Mouse (Mus musculus): ENCODE results near the gene Fam196b. TPM values are rescaled to one million over a fixed set of nuclear protein-coding genes. Genes with fewer than 3 reads are reported as not detected.

Gene Fam196b
- polyA plus RNA-seq, 1 experiment from 2014 or later, result 2.0 TPM

DNA sequence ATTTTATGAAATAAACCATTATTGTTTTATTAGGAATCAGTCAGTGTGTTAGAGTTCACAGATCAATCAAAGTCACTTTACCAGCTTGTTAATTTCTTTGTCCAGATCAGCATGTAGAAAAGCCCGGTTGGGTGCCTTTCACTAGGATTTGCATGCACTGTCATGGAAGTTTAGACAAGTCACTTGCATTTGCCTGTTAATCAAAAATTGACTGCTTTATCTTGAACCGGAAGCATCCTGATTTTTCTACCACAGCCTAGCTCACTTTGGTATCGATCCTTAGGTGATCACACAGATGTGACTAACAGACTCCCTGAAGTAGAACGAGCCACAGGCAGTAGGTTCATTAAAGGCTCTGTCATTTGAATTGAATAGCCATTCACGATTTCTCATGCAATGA lies 761 bp downstream of the Fam196b start:
- peak overlapping the region; percentile 45 for H3K4me2 ChIP-seq (ENCODE audit: low read depth, low read length)
- H3K4me3 ChIP-seq (ENCODE audit: low read depth, low read length), result peak overlapping the region; percentile 30
- H3K27me3 ChIP-seq (ENCODE audit: control insufficient read depth, insufficient read depth, low read length), result no peaks in the 10 kb centered on the region
- H3K9me3 ChIP-seq (ENCODE audit: control insufficient read depth, low read length), result no peaks in the 10 kb centered on the region
- 5% methylated on average over 5 of the region's 5 CpGs for WGBS
- H3K9ac ChIP-seq (replicated peaks; ENCODE audit: low read depth, low read length), result peak overlapping the region; percentile 46; the same call in 1 of the 2 replicates
- no peak for ATAC-seq (ENCODE audit: low read depth)
- no peak overlapping the region; the same call in 1 of the 2 replicates for H3K27ac ChIP-seq (ENCODE audit: low read depth, low read length)
- no peaks in the 10 kb centered on the region for H3K36me3 ChIP-seq (ENCODE audit: control insufficient read depth, insufficient read depth, low read length)
- peaks cover 5% of the 10 kb centered on the region; the same call in 1 of the 2 replicates for H3K4me1 ChIP-seq (ENCODE audit: control insufficient read depth, insufficient read depth, low read length)

DNA sequence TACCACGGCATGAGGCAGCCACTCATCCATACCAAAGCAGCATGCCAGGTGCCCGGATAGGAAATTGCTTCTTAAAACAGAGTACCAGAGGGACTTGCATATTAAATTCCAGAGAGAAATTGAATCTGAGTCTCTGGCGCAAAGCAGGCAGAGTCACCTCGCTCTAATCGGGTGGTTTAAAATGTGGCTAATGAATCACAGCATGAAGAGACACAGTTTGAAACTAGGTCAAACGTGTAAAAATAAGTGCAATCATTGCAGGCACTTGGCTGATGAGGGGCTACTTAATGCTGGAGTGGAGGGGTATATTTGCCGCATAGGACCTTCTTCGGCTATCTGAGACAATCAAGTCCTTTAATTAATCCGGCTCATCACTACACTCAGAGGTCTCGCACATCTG lies 1.6 kb downstream of the Fam196b start:
- Histone ChIP-seq H3K27ac (ENCODE audit: low read depth, low read length) (no peak overlapping the region), H3K4me1 (ENCODE audit: control insufficient read depth, insufficient read depth, low read length) (peaks cover 5% of the 10 kb centered on the region; the same call in 1 of the 2 replicates), H3K9me3 (ENCODE audit: control insufficient read depth, low read length) (no peaks in the 10 kb centered on the region), H3K27me3 (ENCODE audit: control insufficient read depth, insufficient read depth, low read length) (no peaks in the 10 kb centered on the region), H3K4me3 (ENCODE audit: low read depth, low read length) (peak overlapping the region; percentile 30), H3K4me2 (ENCODE audit: low read depth, low read length) (peak overlapping the region; percentile 45), H3K9ac (replicated peaks; ENCODE audit: low read depth, low read length) (peak overlapping the region; percentile 35; the same call in 1 of the 2 replicates), H3K36me3 (ENCODE audit: control insufficient read depth, insufficient read depth, low read length) (no peaks in the 10 kb centered on the region)
- WGBS, result 29% methylated on average over 10 of the region's 10 CpGs
- peak; percentile 26; the same call in 1 of the 2 replicates for ATAC-seq (ENCODE audit: low read depth)

DNA sequence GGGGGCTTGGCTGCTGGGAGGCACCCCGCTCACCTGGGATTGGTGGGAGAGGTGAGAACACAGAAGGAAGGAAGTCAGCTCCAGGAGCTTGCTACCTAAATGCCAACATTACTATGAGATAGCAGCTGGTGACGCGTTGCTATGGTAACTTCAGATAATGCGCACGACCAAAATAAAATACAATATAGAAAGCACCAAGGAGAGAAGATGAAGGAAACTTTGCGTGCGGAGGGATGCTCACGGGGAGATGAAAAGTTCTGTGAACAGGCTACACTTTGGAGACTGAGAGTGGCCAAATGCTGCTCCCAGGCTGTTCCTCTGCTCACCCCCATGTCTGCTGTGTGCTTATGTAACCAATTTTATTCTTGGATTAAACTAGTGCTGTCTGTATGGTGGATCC lies 2.4 kb downstream of the Fam196b start:
- WGBS, result 60% methylated on average over 8 of the region's 8 CpGs
- H3K9ac ChIP-seq (replicated peaks; ENCODE audit: low read depth, low read length), result 0 out of 2 replicates have a peak overlapping the region, but pooled peaks have one; percentile 7
- H3K27me3 ChIP-seq (ENCODE audit: control insufficient read depth, insufficient read depth, low read length), result no peaks in the 10 kb centered on the region
- peak overlapping the region; percentile 45 for H3K4me2 ChIP-seq (ENCODE audit: low read depth, low read length)
- no peak overlapping the region for H3K27ac ChIP-seq (ENCODE audit: low read depth, low read length)
- H3K9me3 ChIP-seq (ENCODE audit: control insufficient read depth, low read length), result no peaks in the 10 kb centered on the region
- ATAC-seq (ENCODE audit: low read depth), result no peak
- H3K4me1 ChIP-seq (ENCODE audit: control insufficient read depth, insufficient read depth, low read length), result peaks cover 5% of the 10 kb centered on the region; the same call in 1 of the 2 replicates
- peak overlapping the region; percentile 30; the same call in 1 of the 2 replicates for H3K4me3 ChIP-seq (ENCODE audit: low read depth, low read length)
- H3K36me3 ChIP-seq (ENCODE audit: control insufficient read depth, insufficient read depth, low read length), result no peaks in the 10 kb centered on the region

DNA sequence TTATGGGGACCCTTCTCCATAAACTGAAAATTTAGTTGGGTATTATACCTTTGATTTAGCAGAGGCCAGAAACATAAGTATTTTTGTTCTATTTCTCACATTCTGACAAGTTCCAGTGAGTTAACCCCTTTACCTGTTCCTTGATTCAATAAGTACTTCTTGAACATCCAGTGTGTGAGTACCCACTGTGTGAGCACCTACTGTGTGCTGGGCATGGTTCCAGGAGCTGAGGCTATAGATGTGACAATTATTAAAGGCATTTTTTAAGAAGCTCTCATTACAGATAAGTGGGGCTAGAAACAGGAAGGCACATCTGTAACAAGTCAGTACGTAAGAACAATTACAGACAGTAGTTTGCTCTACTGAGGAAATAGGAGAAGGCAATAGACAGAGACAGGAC lies 4.7 kb downstream of the Fam196b start:
- WGBS, result 80% methylated on average over 1 of the region's 1 CpGs

DNA sequence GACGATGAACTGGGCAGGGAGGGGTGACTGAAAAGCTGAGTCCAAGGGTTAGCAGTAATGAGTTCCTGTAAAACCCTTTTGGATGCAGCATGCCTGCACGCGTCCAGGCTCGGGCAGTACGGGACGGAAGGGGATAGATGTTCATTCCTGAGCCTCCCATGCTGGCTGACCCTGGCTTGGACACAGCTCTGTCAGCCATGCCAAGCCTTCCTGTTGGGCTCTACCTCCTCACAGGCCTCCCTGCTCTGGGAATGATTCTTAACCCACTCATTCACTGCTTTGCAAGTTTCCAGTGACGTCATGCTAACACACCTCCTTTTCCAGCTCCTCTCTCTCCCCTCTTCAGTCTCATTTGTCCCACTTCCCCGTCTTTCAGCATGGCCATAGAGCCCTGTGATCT lies 9.0 kb downstream of the Fam196b start:
- H3K27ac ChIP-seq (ENCODE audit: low read depth, low read length), result no peak overlapping the region
- H3K9me3 ChIP-seq (ENCODE audit: control insufficient read depth, low read length), result no peaks in the 10 kb centered on the region
- no peak overlapping the region for H3K4me3 ChIP-seq (ENCODE audit: low read depth, low read length)
- H3K9ac ChIP-seq (replicated peaks; ENCODE audit: low read depth, low read length), result no peak overlapping the region
- no peak overlapping the region for H3K4me2 ChIP-seq (ENCODE audit: low read depth, low read length)
- 83% methylated on average over 8 of the region's 8 CpGs for WGBS
- no peak for ATAC-seq (ENCODE audit: low read depth)
- H3K36me3 ChIP-seq (ENCODE audit: control insufficient read depth, insufficient read depth, low read length), result no peaks in the 10 kb centered on the region
- H3K27me3 ChIP-seq (ENCODE audit: control insufficient read depth, insufficient read depth, low read length), result no peaks in the 10 kb centered on the region
- no peaks in the 10 kb centered on the region for H3K4me1 ChIP-seq (ENCODE audit: control insufficient read depth, insufficient read depth, low read length)

More for the DNA sequence above, 4.7 kb downstream of the Fam196b start:
- ATAC-seq (ENCODE audit: low read depth), result no peak
- Histone ChIP-seq H3K36me3 (ENCODE audit: control insufficient read depth, insufficient read depth, low read length) (no peaks in the 10 kb centered on the region), H3K9ac (replicated peaks; ENCODE audit: low read depth, low read length) (no peak overlapping the region), H3K4me1 (ENCODE audit: control insufficient read depth, insufficient read depth, low read length) (peaks cover 5% of the 10 kb centered on the region; the same call in 1 of the 2 replicates), H3K27me3 (ENCODE audit: control insufficient read depth, insufficient read depth, low read length) (no peaks in the 10 kb centered on the region), H3K4me2 (ENCODE audit: low read depth, low read length) (no peak overlapping the region), H3K9me3 (ENCODE audit: control insufficient read depth, low read length) (no peaks in the 10 kb centered on the region), H3K27ac (ENCODE audit: low read depth, low read length) (no peak overlapping the region), H3K4me3 (ENCODE audit: low read depth, low read length) (no peak overlapping the region)

DNA sequence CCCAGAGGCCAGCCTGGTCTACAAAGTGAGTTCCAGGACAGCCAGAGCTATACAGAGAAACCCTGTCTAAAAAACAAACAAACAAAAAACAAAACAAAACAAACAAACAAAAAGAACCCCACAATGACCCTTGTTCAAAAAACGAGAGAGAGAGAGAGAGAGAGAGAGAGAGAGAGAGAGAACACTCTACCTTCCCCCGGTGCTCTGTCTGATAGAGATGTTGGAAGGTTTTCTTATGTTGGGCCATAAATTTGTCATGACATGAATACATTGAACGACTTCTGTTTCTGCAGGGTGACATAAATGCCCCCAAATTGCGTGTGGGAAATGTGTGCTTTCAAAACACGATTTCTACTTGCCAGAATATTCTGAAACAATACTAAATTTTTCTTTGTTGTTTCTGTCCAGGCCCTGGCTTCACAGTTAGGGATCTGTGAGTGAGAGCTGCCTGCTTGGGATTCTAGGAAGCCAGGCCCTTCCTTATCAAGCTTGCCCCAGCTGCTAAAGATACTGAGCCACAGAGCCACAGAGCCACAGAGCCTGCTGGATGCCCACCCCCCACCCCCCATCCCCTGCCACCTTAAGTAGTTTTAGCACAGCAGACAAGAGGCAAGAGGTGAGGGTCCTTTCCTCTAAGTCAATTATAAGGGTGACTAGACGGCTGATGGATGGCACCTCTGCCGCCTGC lies 17.9 kb downstream of the Fam196b start:
- H3K9me3 ChIP-seq (ENCODE audit: control insufficient read depth, low read length), result no peaks in the 10 kb centered on the region
- ATAC-seq (ENCODE audit: low read depth), result no peak
- no peaks in the 10 kb centered on the region for H3K4me1 ChIP-seq (ENCODE audit: control insufficient read depth, insufficient read depth, low read length)
- no peaks in the 10 kb centered on the region for H3K27me3 ChIP-seq (ENCODE audit: control insufficient read depth, insufficient read depth, low read length)
- no peaks in the 10 kb centered on the region for H3K36me3 ChIP-seq (ENCODE audit: control insufficient read depth, insufficient read depth, low read length)
- 27% methylated on average over 7 of the region's 7 CpGs for WGBS
- no peak overlapping the region for H3K4me2 ChIP-seq (ENCODE audit: low read depth, low read length)
- H3K27ac ChIP-seq (ENCODE audit: low read depth, low read length), result no peak overlapping the region
- no peak overlapping the region for H3K9ac ChIP-seq (replicated peaks; ENCODE audit: low read depth, low read length)
- H3K4me3 ChIP-seq (ENCODE audit: low read depth, low read length), result no peak overlapping the region

DNA sequence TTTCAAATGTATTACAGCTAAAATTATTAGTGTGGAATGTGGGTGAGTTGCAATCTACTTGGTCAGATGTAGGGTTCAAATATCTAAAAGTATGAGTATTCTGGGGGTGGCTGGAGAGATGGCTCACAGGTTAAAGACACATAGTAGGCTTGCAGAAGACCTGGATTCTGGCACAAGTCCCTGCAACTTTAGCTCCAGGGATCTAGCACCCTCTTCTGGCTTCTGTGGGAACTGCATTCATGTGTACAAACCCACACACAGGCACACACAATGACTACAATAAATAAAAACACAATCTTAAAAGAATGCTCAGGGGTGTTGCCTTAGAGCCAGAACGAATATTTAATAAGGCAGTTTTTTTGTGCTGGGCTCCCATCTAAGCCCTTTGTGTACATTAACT lies 23.3 kb downstream of the Fam196b start:
- Histone ChIP-seq H3K9ac (replicated peaks; ENCODE audit: low read depth, low read length) (no peak overlapping the region), H3K36me3 (ENCODE audit: control insufficient read depth, insufficient read depth, low read length) (no peaks in the 10 kb centered on the region), H3K4me1 (ENCODE audit: control insufficient read depth, insufficient read depth, low read length) (peaks cover 5% of the 10 kb centered on the region), H3K27me3 (ENCODE audit: control insufficient read depth, insufficient read depth, low read length) (no peaks in the 10 kb centered on the region), H3K4me2 (ENCODE audit: low read depth, low read length) (no peak overlapping the region), H3K4me3 (ENCODE audit: low read depth, low read length) (no peak overlapping the region), H3K9me3 (ENCODE audit: control insufficient read depth, low read length) (no peaks in the 10 kb centered on the region), H3K27ac (ENCODE audit: low read depth, low read length) (no peak overlapping the region)
- WGBS, result 67% methylated on average over 1 of the region's 1 CpGs
- no peak for ATAC-seq (ENCODE audit: low read depth)

DNA sequence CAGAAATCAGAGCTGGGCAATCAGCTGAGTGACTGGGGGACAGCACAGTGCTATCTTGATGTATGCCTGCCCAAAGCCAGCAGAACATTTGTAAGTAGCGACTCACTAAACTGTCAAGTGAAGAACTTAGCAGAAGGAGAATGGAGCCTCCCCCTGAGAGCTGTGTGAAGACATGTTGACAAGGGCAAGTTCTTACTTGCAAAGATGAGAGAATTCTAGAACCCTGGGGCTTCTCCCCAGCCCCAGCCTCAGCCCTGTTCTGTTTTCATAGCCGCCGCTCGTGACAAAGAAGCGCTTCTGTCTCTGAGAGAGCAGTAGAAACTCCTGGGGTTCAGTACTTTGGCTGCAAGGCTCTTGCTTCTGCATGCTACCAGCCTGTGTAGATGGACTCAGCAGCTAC lies 25.1 kb downstream of the Fam196b start:
- no peak for ATAC-seq (ENCODE audit: low read depth)
- no peak overlapping the region for H3K9ac ChIP-seq (replicated peaks; ENCODE audit: low read depth, low read length)
- H3K36me3 ChIP-seq (ENCODE audit: control insufficient read depth, insufficient read depth, low read length), result no peaks in the 10 kb centered on the region
- peaks cover 18% of the 10 kb centered on the region for H3K4me1 ChIP-seq (ENCODE audit: control insufficient read depth, insufficient read depth, low read length)
- no peaks in the 10 kb centered on the region for H3K9me3 ChIP-seq (ENCODE audit: control insufficient read depth, low read length)
- no peaks in the 10 kb centered on the region for H3K27me3 ChIP-seq (ENCODE audit: control insufficient read depth, insufficient read depth, low read length)
- H3K4me2 ChIP-seq (ENCODE audit: low read depth, low read length), result no peak overlapping the region
- no peak overlapping the region for H3K4me3 ChIP-seq (ENCODE audit: low read depth, low read length)
- no peak overlapping the region for H3K27ac ChIP-seq (ENCODE audit: low read depth, low read length)
- WGBS, result 77% methylated on average over 5 of the region's 5 CpGs

DNA sequence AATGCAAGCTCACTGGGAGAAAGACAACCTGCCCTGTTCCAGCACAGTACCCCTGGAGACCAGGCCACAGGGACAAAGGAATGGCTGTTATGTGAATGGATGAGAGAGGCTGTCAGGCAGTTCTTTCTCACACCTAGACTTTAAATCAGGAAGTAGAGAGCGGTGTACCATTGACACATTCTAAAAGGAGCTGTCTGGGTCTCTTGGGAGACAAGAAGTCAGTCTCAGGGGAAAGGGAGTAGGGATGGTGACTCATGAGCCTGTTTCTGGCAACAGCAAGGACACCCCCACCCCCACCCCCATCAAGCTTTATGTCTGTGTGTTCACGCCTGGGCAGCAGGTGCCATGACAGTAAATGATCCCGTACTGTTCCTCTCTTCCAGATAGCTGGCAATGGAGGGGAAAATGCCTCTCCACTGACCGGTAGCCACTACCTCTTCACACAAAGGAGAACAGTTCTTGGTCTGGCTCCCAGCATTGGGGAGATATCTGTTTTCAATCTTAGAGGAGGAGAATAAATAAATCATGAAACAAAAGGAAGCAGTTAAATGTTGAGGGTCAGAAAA lies 29.2 kb downstream of the Fam196b start:
- Histone ChIP-seq H3K4me2 (ENCODE audit: low read depth, low read length) (no peak overlapping the region), H3K4me1 (ENCODE audit: control insufficient read depth, insufficient read depth, low read length) (peaks cover 18% of the 10 kb centered on the region), H3K4me3 (ENCODE audit: low read depth, low read length) (no peak overlapping the region), H3K27ac (ENCODE audit: low read depth, low read length) (peak overlapping the region; percentile 62), H3K36me3 (ENCODE audit: control insufficient read depth, insufficient read depth, low read length) (no peaks in the 10 kb centered on the region), H3K27me3 (ENCODE audit: control insufficient read depth, insufficient read depth, low read length) (no peaks in the 10 kb centered on the region), H3K9me3 (ENCODE audit: control insufficient read depth, low read length) (no peaks in the 10 kb centered on the region), H3K9ac (replicated peaks; ENCODE audit: low read depth, low read length) (no peak overlapping the region)
- peak; percentile 71 for ATAC-seq (ENCODE audit: low read depth)
- 22% methylated on average over 4 of the region's 4 CpGs for WGBS
